Mouse (Mus musculus) ES-E14 (cell line): ENCODE measurements around the gene Add1. TPM values are rescaled to one million over a fixed set of nuclear protein-coding genes. Genes with fewer than 3 reads are reported as not detected.
A peak's percentile ranks its signal among the peaks of the same experiment; 100 is the strongest.

Experiments
- DNase-seq: peaks from one replicate; pipeline ENCODE4 v3.0.0-alpha.2; 2013; ENCODE audit warnings: low read depth, low spot score
- H3K27ac ChIP-seq: 2 replicates; pipeline ENCODE4 v1.5.1; 2012; ENCODE audit warnings: low read depth, mild to moderate bottlenecking, low read length, moderate library complexity, mixed read lengths; ENCODE audit not compliant: poor library complexity, insufficient read depth, severe bottlenecking
- H3K36me3 ChIP-seq: 2 replicates; pipeline ENCODE4 v1.6.1; 2012; ENCODE audit warnings: mild to moderate bottlenecking, low read length, moderate library complexity, mixed read lengths; ENCODE audit not compliant: control insufficient read depth, poor library complexity, insufficient read depth, severe bottlenecking
- H3K4me1 ChIP-seq, 2 experiments: fragments of 150-350 bp in 1 of 2; sonication (generic) in 1 of 2; 2 replicates each; pipeline ENCODE4 v1.6.1; 2012; ENCODE audit warnings: low read length in 2 of 2, mild to moderate bottlenecking in 1 of 2, mixed read lengths in 1 of 2; ENCODE audit not compliant: control insufficient read depth in 2 of 2, insufficient read depth in 2 of 2, poor library complexity in 1 of 2
- H3K4me3 ChIP-seq, 2 experiments: fragments of 150-350 bp in 1 of 2; sonication (generic) in 1 of 2; 2 replicates each; pipeline ENCODE4 v1.5.1; 2012; ENCODE audit warnings: low read length in 2 of 2, low read depth in 1 of 2, mild to moderate bottlenecking in 1 of 2, mixed read lengths in 1 of 2; ENCODE audit not compliant: insufficient read depth in 1 of 2, poor library complexity in 1 of 2, severe bottlenecking in 1 of 2
- H3K9ac ChIP-seq: 2 replicates; pipeline ENCODE4 v1.6.1; 2012; ENCODE audit warnings: low read depth, mild to moderate bottlenecking, low read length, mixed read lengths; ENCODE audit not compliant: poor library complexity, insufficient read depth, severe bottlenecking
- H3K9me3 ChIP-seq: fragments of 150-350 bp; sonication (generic); 2 replicates; pipeline ENCODE4 v1.6.1; 2012; ENCODE audit warnings: low read depth, mild to moderate bottlenecking, low read length; ENCODE audit not compliant: control insufficient read depth, insufficient read depth
- CHD2 ChIP-seq: IDR thresholded peaks from 2 replicates; pipeline ENCODE4 v1.6.1; 2014; ENCODE audit warnings: mild to moderate bottlenecking, low read depth, low read length, inconsistent platforms
- HCFC1 ChIP-seq: IDR thresholded peaks from 2 replicates; pipeline ENCODE4 v1.6.1; 2012; ENCODE audit warnings: low read length, inconsistent platforms, borderline replicate concordance; ENCODE audit not compliant: insufficient read depth
- MAFK ChIP-seq: IDR thresholded peaks from 2 replicates; pipeline ENCODE4 v1.6.1; 2014; ENCODE audit warnings: mild to moderate bottlenecking, low read depth, low read length, inconsistent platforms; ENCODE audit not compliant: insufficient read depth
- ZC3H11A ChIP-seq: IDR thresholded peaks from 2 replicates; pipeline ENCODE4 v1.6.1; 2012; ENCODE audit warnings: low read depth, mild to moderate bottlenecking, inconsistent platforms, low read length, borderline replicate concordance
- ZNF384 ChIP-seq: IDR thresholded peaks from 2 replicates; pipeline ENCODE4 v1.6.1; 2012; ENCODE audit warnings: low read depth, low read length, inconsistent platforms
- in situ Hi-C, 2 experiments: fragments of 600-800 bp; cut with MboI; formaldehyde crosslinking; loops; one replicate each; pipeline ENCODE4 v1.15.1; 2025; ENCODE audit warnings: low sequenced_read_pairs in 2 of 2, inconsistent platforms in 1 of 2; ENCODE audit not compliant: unreplicated experiment in 2 of 2
- total RNA-seq: library from RNA; depleted of rRNA; stranded (reverse); fragments of 300-350 nt; gene quantifications from 2 replicates; pipeline ENCODE4 v1.2.3, GENCODE M21; 2012

Add1 gene
- total RNA-seq, 1 experiment, result 78.4 TPM

- no peak overlapping the region for H3K27ac ChIP-seq
- H3K4me3 ChIP-seq, result no peak overlapping the region
- TF ChIP-seq ZC3H11A (peak; percentile 59; the same call in 1 of the 2 replicates), ZNF384 (no peak)
- H3K9me3 ChIP-seq, result no peaks in the 10 kb centered on the region
- H3K36me3 ChIP-seq, result no peaks in the 10 kb centered on the region; the same call in 1 of the 2 replicates
- H3K9ac ChIP-seq, result no peak overlapping the region
- H3K4me1 ChIP-seq, result peaks cover 0 to 5% of the 10 kb centered on the region in 2 experiments; a peak in 2 of 4 replicates
- in situ Hi-C loops, result no loop called here
- no peak for DNase-seq
Observed at GRCm38 (mm10) chr5:34547410-34547809, 26.1 kb upstream of the Add1 start.

- TF ChIP-seq MAFK (no peak), ZNF384 (no peak), ZC3H11A (no peak), CHD2 (no peak), HCFC1 (no peak)
- no peak overlapping the region for H3K9ac ChIP-seq
- H3K4me3 ChIP-seq, result peak overlapping the region; percentile 68 to 85
- H3K4me1 ChIP-seq, result peaks cover 0 to 5% of the 10 kb centered on the region in 2 experiments; a peak in 2 of 4 replicates
- H3K9me3 ChIP-seq, result no peaks in the 10 kb centered on the region
- H3K27ac ChIP-seq, result no peak overlapping the region
- in situ Hi-C loops, result no loop called here
- DNase-seq, result no peak
- no peaks in the 10 kb centered on the region; the same call in 1 of the 2 replicates for H3K36me3 ChIP-seq
Observed at GRCm38 (mm10) chr5:34549135-34549482, 24.4 kb upstream of the Add1 start.

GRCm38 (mm10) chr5:34549483-34550221 lies 23.8 kb upstream of the Add1 start:
- in situ Hi-C loops, result no loop called here
- H3K4me3 ChIP-seq, result peak overlapping the region; percentile 68 to 85
- peak overlapping the region; percentile 84 for H3K9ac ChIP-seq
- no peak overlapping the region for H3K27ac ChIP-seq
- no peaks in the 10 kb centered on the region; the same call in 1 of the 2 replicates for H3K36me3 ChIP-seq
- TF ChIP-seq MAFK (no peak), ZNF384 (no peak), ZC3H11A (no peak), HCFC1 (no peak), CHD2 (no peak)
- peaks cover 0 to 5% of the 10 kb centered on the region in 2 experiments; a peak in 2 of 4 replicates for H3K4me1 ChIP-seq
- no peak for DNase-seq
- H3K9me3 ChIP-seq, result no peaks in the 10 kb centered on the region

- no peak for TF ChIP-seq ZC3H11A
- TF ChIP-seq MAFK, result no peak
- no peak for TF ChIP-seq HCFC1
- TF ChIP-seq CHD2, result no peak
- TF ChIP-seq ZNF384, result no peak
- Histone ChIP-seq H3K36me3 (no peaks in the 10 kb centered on the region; the same call in 1 of the 2 replicates), H3K4me1 (peaks cover 0 to 5% of the 10 kb centered on the region in 2 experiments; a peak in 2 of 4 replicates), H3K9me3 (no peaks in the 10 kb centered on the region), H3K4me3 (peak overlapping the region; percentile 68 to 85; a peak in 2 of 4 replicates), H3K9ac (no peak overlapping the region), H3K27ac (no peak overlapping the region)
- in situ Hi-C loops, result no loop called here
- no peak for DNase-seq
Observed at GRCm38 (mm10) chr5:34550251-34550650, 23.2 kb upstream of the Add1 start.

GRCm38 (mm10) chr5:34551821-34552220 lies 21.6 kb upstream of the Add1 start:
- Histone ChIP-seq H3K9me3 (no peaks in the 10 kb centered on the region), H3K36me3 (no peaks in the 10 kb centered on the region; the same call in 1 of the 2 replicates), H3K4me3 (no peak overlapping the region), H3K4me1 (peaks cover 0 to 5% of the 10 kb centered on the region in 2 experiments; a peak in 2 of 4 replicates), H3K9ac (no peak overlapping the region), H3K27ac (no peak overlapping the region)
- TF ChIP-seq ZC3H11A (no peak), CHD2 (no peak)
- in situ Hi-C loops, result no loop called here
- DNase-seq, result no peak
